Mouse (Mus musculus): ENCODE data around the gene Capn1.
"Not testable (repeated sequence)": the region's sequence is repeated elsewhere in the genome, so short reads cannot be mapped to it uniquely, and the experiment has no call there.

Capn1 gene

GRCm38 (mm10) chr19:6015511-6016315 lies at the start of gene Capn1:
TSS of gene Capn1 (minus strand) at chr19:6015897.
- peak; percentile 56 for DNase-seq (ENCODE audit: low spot score in 2 of 2)

GRCm38 (mm10) chr19:6063081-6063480 lies 47.4 kb upstream of the Capn1 start:
- DNase-seq (ENCODE audit: low spot score in 2 of 2): no peak

GRCm38 (mm10) chr19:6062418-6062817 lies 46.7 kb upstream of the Capn1 start:
- no peak for DNase-seq (ENCODE audit: low spot score in 2 of 2)

DNA sequence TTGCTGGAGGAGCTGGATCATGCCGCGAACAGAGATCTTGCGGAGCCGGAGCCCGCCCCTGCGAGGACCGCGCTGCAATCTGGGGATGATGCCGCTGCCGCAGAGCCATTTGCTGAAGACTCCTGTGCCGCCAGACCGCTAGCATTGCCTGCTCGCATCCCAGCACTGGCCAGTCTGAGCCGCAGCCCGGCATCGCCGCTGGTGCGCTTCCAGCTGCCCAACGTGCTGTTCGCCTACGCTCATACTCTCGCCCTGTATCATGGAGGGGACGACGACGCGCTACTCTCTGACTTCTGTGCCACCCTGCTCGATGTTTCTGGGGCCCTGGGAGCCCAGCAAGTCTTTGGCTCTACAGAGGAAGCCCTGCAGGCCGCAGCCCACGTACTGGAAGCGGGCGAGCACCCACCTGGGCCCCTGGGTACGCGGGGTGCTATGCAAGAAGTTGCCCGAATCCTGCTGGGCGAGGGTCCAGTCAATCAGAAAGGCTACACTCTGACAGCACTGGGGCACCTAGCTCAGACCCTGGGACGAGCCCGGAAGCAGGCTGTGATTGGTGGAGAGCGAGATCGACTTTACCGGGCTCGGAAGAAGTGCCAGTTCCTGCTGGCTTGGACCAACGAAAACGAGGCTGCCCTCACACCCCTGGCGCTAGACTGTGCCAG lies 46.1 kb upstream of the Capn1 start:
- DNase-seq (ENCODE audit: low spot score in 2 of 2): peak; percentile 50 to 54

DNA sequence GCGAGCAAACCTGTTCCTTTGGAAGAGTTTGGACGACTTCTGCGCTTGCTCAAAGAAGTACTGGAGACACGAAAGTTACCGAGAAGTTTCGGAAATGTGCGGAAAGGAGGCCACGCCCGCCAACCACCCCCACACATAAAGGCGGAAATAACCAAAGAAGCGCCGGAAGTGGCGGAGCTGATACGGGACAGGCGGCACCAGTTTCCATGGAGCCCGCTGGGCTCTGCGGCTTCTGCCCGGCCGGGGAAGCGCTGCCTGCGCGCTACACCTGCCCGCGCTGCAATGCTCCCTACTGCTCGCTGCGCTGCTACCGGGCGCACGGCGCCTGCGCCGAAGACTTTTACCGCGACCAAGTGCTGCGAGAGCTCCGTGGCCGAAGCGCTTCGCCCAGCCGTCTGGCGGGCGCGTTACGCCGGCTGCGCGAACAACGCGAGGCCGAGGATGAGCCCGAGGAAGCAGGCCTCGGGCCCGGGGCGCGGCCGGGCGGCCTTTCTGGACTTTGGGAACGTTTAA lies 45.4 kb upstream of the Capn1 start, which contains the start of gene Znhit2:
Gene Znhit2, plus strand, starts transcription at position 172 of the 513 bp plus-strand sequence.
- DNase-seq (ENCODE audit: low spot score in 2 of 2): peak; percentile 82 to 88

DNA sequence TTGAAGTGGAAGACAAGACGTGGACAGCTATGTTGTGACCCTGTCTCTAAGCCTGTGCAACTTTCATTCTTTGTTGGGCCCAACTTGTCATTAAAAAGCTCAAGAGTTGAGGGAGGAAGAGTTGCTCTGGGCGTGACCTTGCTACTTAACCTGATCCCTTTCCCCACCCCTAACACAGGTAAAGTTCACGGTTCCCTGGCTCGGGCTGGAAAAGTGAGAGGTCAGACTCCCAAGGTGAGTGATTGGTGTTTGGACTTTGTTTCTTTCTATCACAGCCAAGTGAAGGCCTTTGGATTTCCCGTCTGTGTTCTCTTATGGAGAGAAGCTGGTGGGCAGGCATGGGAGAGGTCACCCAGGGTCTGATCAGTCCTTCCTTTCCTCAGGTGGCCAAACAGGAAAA lies 43.3 kb upstream of the Capn1 start:
- no peak for DNase-seq (ENCODE audit: low spot score in 2 of 2)

DNA sequence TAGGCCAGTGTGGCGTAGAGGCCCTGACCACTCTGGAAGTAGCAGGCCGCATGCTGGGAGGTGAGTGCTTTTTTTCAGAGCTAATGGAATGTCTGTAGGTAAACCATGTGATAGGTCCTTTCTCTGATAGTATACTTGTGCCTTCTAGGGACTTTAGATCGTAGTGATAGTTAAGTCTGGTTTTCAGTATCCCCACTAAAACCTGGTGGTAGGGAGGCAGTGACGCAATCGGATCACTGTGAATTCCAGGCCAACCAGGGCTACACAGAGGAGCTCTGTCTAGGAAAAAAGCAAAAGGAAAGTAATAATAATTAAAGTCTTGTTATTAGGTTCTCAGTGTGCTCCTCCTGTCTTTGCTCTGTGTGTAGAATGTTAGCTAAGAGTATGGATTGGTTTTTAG lies 42.8 kb upstream of the Capn1 start:
- no peak for DNase-seq (ENCODE audit: low spot score in 2 of 2)

- DNase-seq (ENCODE audit: low spot score in 2 of 2): peak; percentile 98 to 99
Observed at GRCm38 (mm10) chr19:6057313-6058096, 41.8 kb upstream of the Capn1 start, which contains the start of the genes Mrpl49 and Fau. TSS of gene Mrpl49 (minus strand) at chr19:6057785. TSS of gene Fau (plus strand) at chr19:6057844.

DNA sequence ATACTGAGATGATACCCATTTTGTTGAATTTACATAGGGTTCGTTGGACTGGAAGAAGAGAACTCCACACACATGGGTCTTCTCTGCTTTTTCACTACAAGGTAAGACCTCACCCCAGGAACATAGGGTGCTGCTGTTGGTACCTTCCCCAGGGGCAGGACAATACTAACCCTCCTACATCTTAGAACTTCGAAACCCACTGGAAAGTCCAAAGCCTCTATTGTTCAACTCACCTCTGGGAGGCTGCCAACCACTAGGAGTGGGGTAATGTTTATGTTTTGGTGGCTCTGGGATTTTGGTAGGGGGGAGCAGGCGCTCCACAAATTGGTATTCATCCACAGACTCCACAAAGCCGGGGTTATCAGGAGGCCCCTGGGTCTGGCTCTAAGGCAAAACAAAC lies 41.0 kb upstream of the Capn1 start:
- no peak for DNase-seq (ENCODE audit: low spot score in 2 of 2)

GRCm38 (mm10) chr19:6054296-6054695 lies 38.6 kb upstream of the Capn1 start:
- DNase-seq (ENCODE audit: low spot score in 2 of 2): no peak

GRCm38 (mm10) chr19:6052516-6052915 lies 36.8 kb upstream of the Capn1 start:
- no peak for DNase-seq (ENCODE audit: low spot score in 2 of 2)

GRCm38 (mm10) chr19:6048681-6049410 lies 33.1 kb upstream of the Capn1 start:
- DNase-seq (ENCODE audit: low spot score in 2 of 2): peak in 1 of 2 experiments; percentile 43

DNA sequence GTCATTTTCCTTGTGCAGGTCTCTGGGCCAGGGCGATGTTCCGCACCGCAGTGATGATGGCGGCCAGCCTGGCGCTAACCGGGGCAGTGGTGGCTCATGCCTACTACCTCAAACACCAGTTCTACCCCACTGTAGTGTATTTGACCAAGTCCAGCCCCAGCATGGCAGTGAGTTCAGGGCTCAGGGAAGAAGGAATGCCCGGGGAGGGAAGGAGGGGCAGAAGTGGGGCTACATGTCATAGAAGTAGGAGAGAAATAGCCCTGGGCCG lies 32.1 kb upstream of the Capn1 start:
- no peak for DNase-seq (ENCODE audit: low spot score in 2 of 2)

- no peak for DNase-seq (ENCODE audit: low spot score in 2 of 2)
Observed at GRCm38 (mm10) chr19:6047154-6047898, 31.6 kb upstream of the Capn1 start.

DNA sequence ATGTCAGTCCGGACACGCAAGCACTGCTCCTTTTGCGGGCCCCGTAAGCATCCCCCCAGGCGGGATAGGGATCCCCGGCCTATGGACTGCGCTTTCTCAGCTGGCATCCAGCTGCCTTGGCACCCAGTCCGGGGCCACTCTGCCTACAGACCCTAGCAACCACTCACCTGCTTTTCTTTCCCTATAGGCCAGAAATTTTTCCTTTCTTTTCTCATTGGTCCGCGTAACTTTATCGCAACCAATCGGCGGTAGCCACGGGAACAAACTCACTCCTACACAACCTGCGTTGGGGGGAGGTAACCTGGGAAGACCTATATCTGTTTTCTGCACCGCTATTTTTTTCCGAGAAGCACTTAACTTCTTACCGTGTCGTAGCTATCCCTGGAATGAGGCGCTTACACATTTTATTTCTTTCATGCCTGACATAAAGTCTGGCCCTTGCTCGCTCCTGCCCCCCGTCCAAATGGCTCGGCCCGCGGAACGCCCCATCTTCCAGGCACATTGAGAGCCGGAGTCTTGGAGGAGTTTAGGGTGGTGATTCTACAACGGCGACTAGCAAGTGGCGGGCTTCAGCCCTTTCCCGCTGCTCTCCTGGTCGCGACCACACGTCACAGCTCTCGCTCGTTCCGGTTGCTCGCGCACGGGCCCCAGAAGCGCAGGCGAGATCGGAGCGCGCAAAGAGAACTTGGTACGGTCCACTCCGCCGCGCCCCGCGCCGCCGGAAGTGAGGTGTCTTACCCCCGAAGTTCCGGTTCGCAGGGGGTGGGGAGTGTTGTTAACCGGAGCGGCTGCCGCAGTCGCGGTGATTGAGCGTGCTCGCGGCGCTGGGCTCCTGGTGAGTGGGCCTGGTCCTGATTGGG lies 30.8 kb upstream of the Capn1 start, which contains the start of gene Syvn1:
Gene Syvn1, plus strand, starts transcription at position 283 of the 860 bp plus-strand sequence.
- peak; percentile 83 to 86 for DNase-seq (ENCODE audit: low spot score in 2 of 2)

- no peak for DNase-seq (ENCODE audit: low spot score in 2 of 2)
Observed at GRCm38 (mm10) chr19:6045366-6046293, 29.9 kb upstream of the Capn1 start.

- DNase-seq (ENCODE audit: low spot score in 2 of 2): not testable (repeated sequence)
Observed at GRCm38 (mm10) chr19:6044102-6044501, 28.4 kb upstream of the Capn1 start.

DNA sequence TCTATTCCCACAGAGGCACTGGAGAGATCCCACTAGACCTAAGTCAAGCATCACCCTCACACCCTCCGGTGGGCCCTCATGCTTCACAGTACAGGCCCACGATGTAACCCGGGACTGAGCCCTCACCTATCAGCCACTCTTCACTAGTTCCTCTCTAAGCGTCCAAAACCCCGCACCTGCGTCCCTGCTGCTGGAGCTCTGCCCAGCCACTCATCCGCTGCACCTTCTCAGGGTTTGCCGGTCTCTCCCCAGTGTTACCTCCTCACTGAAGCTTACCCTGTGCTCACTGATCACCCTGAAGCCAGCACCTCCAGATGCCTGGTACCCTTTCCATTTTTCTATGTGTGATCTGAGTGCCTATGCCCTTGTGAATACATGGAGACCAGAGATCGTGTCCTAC lies 26.6 kb upstream of the Capn1 start:
- no peak for DNase-seq (ENCODE audit: low spot score in 2 of 2)

- DNase-seq (ENCODE audit: low spot score in 2 of 2): no peak
Observed at GRCm38 (mm10) chr19:6040002-6040401, 24.3 kb upstream of the Capn1 start.

Measured in spleen, postnatal 14 days (tissue).